Mouse (Mus musculus) midbrain, postnatal 0 days (tissue): ENCODE measurements at regions not wholly inside any gene's neighbourhood (a gene's known extent, or its start where the extent isn't known, plus 50 kb on each side); places are given as distances from the start of the nearest gene placed in this dataset.

Experiments
- ATAC-seq: fragments of 200-750 bp; cut with Nextera tagmentation; 2 replicates; pipeline ENCODE4 v1.8.0; 2017; ENCODE audit warnings: moderate number of reproducible peaks, mild to moderate bottlenecking, moderate TSS enrichment, moderate library complexity; ENCODE audit not compliant: low FRiP score
- DNase-seq: peaks from one replicate; pipeline ENCODE4 v3.0.0-alpha.2; 2015; ENCODE audit warnings: low spot score
- H3K27ac ChIP-seq: fragments of 300-500 bp; sonication (generic); 2 replicates; pipeline ENCODE4 v1.5.1; 2014; ENCODE audit warnings: low read depth, mild to moderate bottlenecking, low read length, mixed read lengths
- H3K27me3 ChIP-seq: fragments of 300-500 bp; sonication (generic); 2 replicates; pipeline ENCODE4 v1.6.1; 2014; ENCODE audit warnings: low read length, control low read depth, mixed read lengths; ENCODE audit not compliant: insufficient read depth
- H3K36me3 ChIP-seq: fragments of 300-500 bp; sonication (generic); 2 replicates; pipeline ENCODE4 v1.6.1; 2014; ENCODE audit warnings: low read length, control low read depth, mixed read lengths; ENCODE audit not compliant: insufficient read depth
- H3K4me1 ChIP-seq: fragments of 300-500 bp; sonication (generic); 2 replicates; pipeline ENCODE4 v1.6.1; 2014; ENCODE audit warnings: mild to moderate bottlenecking, control low read depth, antibody characterized with exemption, low read length, mixed read lengths; ENCODE audit not compliant: insufficient read depth
- H3K4me2 ChIP-seq: fragments of 300-500 bp; sonication (generic); 2 replicates; pipeline ENCODE4 v1.6.1; 2014; ENCODE audit warnings: low read depth, mild to moderate bottlenecking, low read length, mixed read lengths; ENCODE audit not compliant: poor library complexity, severe bottlenecking
- H3K4me3 ChIP-seq: fragments of 300-500 bp; sonication (generic); 2 replicates; pipeline ENCODE4 v1.5.1; 2014; ENCODE audit warnings: low read depth, mild to moderate bottlenecking, low read length, moderate library complexity
- H3K9ac ChIP-seq: fragments of 300-500 bp; sonication (generic); replicated peaks from 2 replicates; pipeline ENCODE4 v1.6.1; 2014; ENCODE audit warnings: mild to moderate bottlenecking, low read length, moderate library complexity, mixed read lengths; ENCODE audit not compliant: poor library complexity, severe bottlenecking
- H3K9me3 ChIP-seq: fragments of 300-500 bp; sonication (generic); 2 replicates; pipeline ENCODE4 v1.6.1; 2016; ENCODE audit warnings: low read length, control low read depth
- CTCF ChIP-seq: IDR thresholded peaks from 2 replicates; pipeline ENCODE4 v1.5.1; 2016; ENCODE audit warnings: antibody characterized with exemption, mild to moderate bottlenecking
- WGBS: fragments of 180-500 bp; shearing (Covaris S2); extraction: QIAGEN DNeasy Blood & Tissue Kit; methylation state at CpG from one replicate; pipeline ENCODE4 v1.1.7; 2014; 5-methylcytosine and 5-hydroxymethylcytosine counted together

- peak overlapping the region; percentile 52; the same call in 1 of the 2 replicates for H3K9ac ChIP-seq
- H3K36me3 ChIP-seq, result no peaks in the 10 kb centered on the region
- TF ChIP-seq CTCF, result peak; percentile 89
- no peaks in the 10 kb centered on the region for H3K4me1 ChIP-seq
- peak overlapping the region; percentile 38 for H3K4me3 ChIP-seq
- H3K27me3 ChIP-seq, result no peaks in the 10 kb centered on the region
- 0% methylated on average over 33 of the region's 33 CpGs for WGBS
- peak overlapping the region; percentile 71 for H3K4me2 ChIP-seq
- H3K27ac ChIP-seq, result peak overlapping the region; percentile 65
- H3K9me3 ChIP-seq, result no peaks in the 10 kb centered on the region
- ATAC-seq (peak; percentile 90), DNase-seq (peak; percentile 97)
Observed at GRCm38 (mm10) chr7:125393654-125394346, 50.7 kb upstream of the Kdm8 start.
